Mouse (Mus musculus) embryo, embryonic 10 days (tissue): ENCODE measurements at regions not wholly inside any gene's neighbourhood (a gene's known extent, or its start where the extent isn't known, plus 50 kb on each side); places are given as distances from the start of the nearest gene placed in this dataset.
"Not testable (repeated sequence)": the region's sequence is repeated elsewhere in the genome, so short reads cannot be mapped to it uniquely, and the experiment has no call there.

Experiments used
- DNase-seq: peaks from one replicate; pipeline ENCODE4 v3.0.0-alpha.2; 2015; ENCODE audit warnings: low spot score

GRCm38 (mm10) chr1:141716953-141717352, 1471.0 kb downstream of the Kcnt2 start:
- no peak for DNase-seq

- DNase-seq, result no peak
Measured at GRCm38 (mm10) chr1:141717510-141717909, 1471.6 kb downstream of the Kcnt2 start.

- no peak for DNase-seq
Measured at GRCm38 (mm10) chr1:141741299-141741698, 1495.3 kb downstream of the Kcnt2 start.

- DNase-seq, result no peak
Measured at GRCm38 (mm10) chr1:141776059-141776458, 1530.1 kb downstream of the Kcnt2 start.

GRCm38 (mm10) chr1:141783367-141783766, 1537.4 kb downstream of the Kcnt2 start:
- DNase-seq, result no peak

- no peak for DNase-seq
Measured at GRCm38 (mm10) chr1:141813315-141814158, 1567.6 kb downstream of the Kcnt2 start.

- no peak for DNase-seq
Measured at GRCm38 (mm10) chr1:141831444-141831843, 1585.5 kb downstream of the Kcnt2 start.

GRCm38 (mm10) chr1:141842547-141842946, 1596.6 kb downstream of the Kcnt2 start:
- DNase-seq, result no peak

- not testable (repeated sequence) for DNase-seq
Measured at GRCm38 (mm10) chr1:141853841-141854240, 1607.9 kb downstream of the Kcnt2 start.

- DNase-seq, result no peak
Measured at GRCm38 (mm10) chr1:141884356-141884755, 1638.4 kb downstream of the Kcnt2 start.

- DNase-seq, result no peak
Measured at GRCm38 (mm10) chr1:141897924-141898455, 1652.0 kb downstream of the Kcnt2 start.

- DNase-seq, result no peak
Measured at GRCm38 (mm10) chr1:141911714-141912398, 1665.9 kb downstream of the Kcnt2 start.

GRCm38 (mm10) chr1:141926194-141926593, 1680.2 kb downstream of the Kcnt2 start:
- no peak for DNase-seq

GRCm38 (mm10) chr1:141926804-141927203, 1680.8 kb downstream of the Kcnt2 start:
- DNase-seq, result no peak

GRCm38 (mm10) chr1:141948055-141948454, 1692.4 kb upstream of the B3galt2 start:
- no peak for DNase-seq

GRCm38 (mm10) chr1:141954323-141954867, 1686.1 kb upstream of the B3galt2 start:
- DNase-seq, result no peak

- DNase-seq, result peak; percentile 5
Measured at GRCm38 (mm10) chr1:141961743-141962142, 1678.7 kb upstream of the B3galt2 start.

GRCm38 (mm10) chr1:141968133-141968532, 1672.3 kb upstream of the B3galt2 start:
- DNase-seq, result no peak

- DNase-seq, result no peak
Measured at GRCm38 (mm10) chr1:141974329-141974728, 1666.1 kb upstream of the B3galt2 start.

- DNase-seq, result no peak
Measured at GRCm38 (mm10) chr1:141999769-142000168, 1640.7 kb upstream of the B3galt2 start.

GRCm38 (mm10) chr1:142000335-142000734, 1640.1 kb upstream of the B3galt2 start:
- no peak for DNase-seq

- DNase-seq, result no peak
Measured at GRCm38 (mm10) chr1:142006316-142006715, 1634.1 kb upstream of the B3galt2 start.

- no peak for DNase-seq
Measured at GRCm38 (mm10) chr1:142042751-142043150, 1597.7 kb upstream of the B3galt2 start.
